Mouse (Mus musculus) CD8-positive naive resting alpha-beta T cell, adult 2 months (primary cell): Measurements from ENCODE around the gene Cald1.

Experiments
- DNase-seq, 2 experiments: peaks; one replicate each; pipeline ENCODE4 v3.0.0; 2022; ENCODE audit warnings: low read depth in 2 of 2, low spot score in 2 of 2

The Cald1 gene

GRCm38 (mm10) chr6:34664749-34665148 lies 66.4 kb downstream of the Cald1 start:
- no peak for DNase-seq

DNA sequence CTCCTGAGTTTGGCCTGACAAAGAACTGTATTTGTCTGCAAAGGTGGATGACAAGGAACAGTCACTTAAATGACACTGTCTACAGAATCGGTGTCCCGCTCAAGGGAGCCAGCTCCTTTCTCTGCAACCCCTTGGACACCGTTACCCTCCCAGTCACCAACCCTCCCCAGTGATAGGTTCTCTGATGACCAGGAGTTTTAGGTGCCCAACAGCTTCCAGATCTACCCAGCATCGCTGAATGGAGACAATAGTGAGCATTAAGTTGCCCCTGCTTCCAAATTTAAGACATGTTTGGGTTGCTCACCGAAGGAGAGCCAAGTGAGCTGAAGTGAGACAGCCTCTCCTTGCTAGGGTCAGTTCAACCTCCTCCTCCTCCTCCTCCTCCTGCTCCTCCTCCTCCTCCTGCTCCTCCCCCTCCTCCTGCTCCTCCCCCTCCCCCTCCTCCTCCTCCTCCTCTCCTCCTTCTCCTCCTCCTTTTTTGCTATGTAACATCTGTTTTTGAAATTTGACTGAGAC lies 70.5 kb downstream of the Cald1 start:
- DNase-seq = no peak

DNA sequence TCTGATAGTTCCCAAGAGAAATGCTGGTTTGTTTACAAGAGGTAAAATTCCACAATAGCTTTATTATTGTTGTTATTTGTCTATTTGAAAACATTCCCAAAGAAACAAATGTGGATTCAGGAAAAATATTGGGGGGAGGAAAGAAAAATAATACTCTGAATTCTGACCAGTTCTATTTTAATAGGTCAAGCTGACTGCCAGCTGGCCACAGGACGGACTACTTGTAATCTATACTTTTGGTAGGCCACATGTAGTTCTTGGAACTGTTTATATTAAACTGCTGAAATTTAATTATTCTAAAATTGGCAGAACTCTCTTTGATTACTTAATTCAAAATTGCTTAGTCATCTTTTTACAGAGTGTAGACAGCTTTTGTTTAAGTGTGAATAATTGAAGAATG lies 73.1 kb downstream of the Cald1 start:
- DNase-seq = no peak

DNA sequence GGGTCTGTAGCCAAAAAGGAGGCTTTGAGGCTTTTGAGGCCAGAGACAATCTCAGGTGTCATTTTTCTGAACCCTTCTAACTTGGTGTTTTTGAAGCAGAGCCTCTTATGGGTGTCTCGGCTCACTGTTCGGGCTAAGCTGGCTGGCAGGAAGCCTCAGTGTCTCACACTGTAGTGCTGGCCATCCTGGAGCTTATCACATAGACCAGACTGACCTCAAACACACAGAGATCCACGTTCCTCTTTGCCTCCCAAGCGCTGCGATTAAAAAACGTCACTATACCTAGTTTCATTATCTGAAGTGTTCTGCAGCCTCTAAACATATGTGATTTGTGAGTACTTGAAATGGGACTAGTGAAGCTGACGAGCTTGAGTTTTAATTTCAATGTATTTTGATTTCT lies 76.1 kb downstream of the Cald1 start:
- DNase-seq = no peak

DNA sequence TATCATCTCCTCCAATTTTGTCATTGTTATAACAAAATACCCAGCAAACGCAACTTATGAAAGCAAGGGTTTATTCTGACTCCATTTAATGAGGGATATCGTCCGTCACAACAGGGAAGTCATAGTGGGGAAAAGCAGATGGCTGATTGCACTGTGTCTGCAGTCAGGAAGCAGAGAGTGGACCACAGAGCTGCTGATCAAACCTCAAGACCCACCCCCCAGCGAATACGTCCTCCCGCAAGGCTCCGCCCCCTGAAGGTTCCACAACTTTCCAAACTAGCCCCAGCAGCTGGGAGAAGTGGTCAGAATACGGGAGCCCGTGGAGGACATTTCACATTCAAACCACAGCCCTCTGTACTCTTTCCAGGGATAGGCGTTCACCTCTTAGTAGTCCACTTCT lies 76.6 kb downstream of the Cald1 start:
- no peak for DNase-seq

DNA sequence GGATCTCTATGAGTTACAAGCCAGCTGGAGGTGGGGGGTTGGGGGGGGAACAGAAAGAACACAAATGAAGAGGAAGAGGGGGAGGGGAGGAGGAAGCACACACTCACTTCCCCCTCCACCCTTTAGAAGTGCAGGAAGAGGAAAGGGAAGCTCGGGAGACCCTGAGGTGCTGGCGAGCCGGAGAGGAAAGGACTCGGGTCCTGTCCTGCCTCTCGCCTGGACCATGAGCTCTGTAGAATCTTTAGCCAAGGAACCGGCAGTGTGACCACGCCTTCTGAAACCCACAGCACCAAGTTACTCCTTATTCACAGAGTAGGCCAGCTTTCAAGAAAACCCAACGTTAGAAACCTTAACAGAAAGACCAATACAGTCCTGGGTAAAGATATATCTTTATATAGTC lies 83.8 kb downstream of the Cald1 start:
- DNase-seq = no peak

- no peak for DNase-seq
Observed at GRCm38 (mm10) chr6:34684886-34685285, 86.6 kb downstream of the Cald1 start.

- no peak for DNase-seq
Observed at GRCm38 (mm10) chr6:34688971-34689370, 90.7 kb downstream of the Cald1 start.

GRCm38 (mm10) chr6:34691416-34691815 lies 93.1 kb downstream of the Cald1 start:
- no peak for DNase-seq

- no peak for DNase-seq
Observed at GRCm38 (mm10) chr6:34694096-34694495, 95.8 kb downstream of the Cald1 start.

- no peak for DNase-seq
Observed at GRCm38 (mm10) chr6:34703421-34704120, 105.3 kb downstream of the Cald1 start.

GRCm38 (mm10) chr6:34707521-34707920 lies 109.2 kb downstream of the Cald1 start:
- DNase-seq = no peak

GRCm38 (mm10) chr6:34708650-34709265 lies 110.5 kb downstream of the Cald1 start:
- DNase-seq = no peak

- DNase-seq = no peak
Observed at GRCm38 (mm10) chr6:34709289-34709688, 111.0 kb downstream of the Cald1 start.

DNA sequence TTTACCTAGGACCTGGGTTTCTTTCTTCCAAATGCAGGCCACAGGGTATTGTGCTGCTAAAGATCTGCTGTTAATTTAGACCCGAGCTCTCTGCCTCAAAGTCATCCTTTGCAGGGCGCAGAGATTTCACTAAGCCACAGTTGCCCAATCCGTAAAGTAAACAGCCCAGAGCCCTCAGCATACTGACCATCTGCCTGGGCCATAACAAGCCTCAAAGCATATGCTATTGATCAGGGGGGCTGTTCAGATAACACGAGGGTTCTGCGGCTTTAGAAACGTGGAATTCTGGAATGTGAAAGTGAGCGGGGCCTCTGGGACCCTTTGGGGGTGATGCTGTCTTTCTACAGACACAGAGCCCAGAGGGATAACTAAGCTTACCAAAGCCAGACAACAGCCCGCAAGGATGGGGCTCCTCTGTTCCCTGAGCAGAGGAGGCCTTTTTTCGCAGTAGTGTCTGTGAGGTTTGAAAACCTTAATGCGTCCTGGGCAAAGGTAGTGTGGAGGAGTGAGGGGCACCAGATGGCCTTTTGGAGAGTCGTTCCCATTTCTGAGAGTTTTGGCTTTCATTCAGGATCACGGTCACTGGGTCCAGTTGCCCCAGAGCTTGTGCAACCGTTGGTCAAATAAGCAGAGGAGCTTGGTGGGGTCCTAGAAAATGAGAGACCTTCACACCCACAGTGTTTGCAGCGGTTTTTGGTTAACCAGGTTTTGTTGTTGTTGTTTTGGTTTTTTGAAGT lies 111.8 kb downstream of the Cald1 start:
- DNase-seq = no peak

- no peak for DNase-seq
Observed at GRCm38 (mm10) chr6:34710848-34711247, 112.5 kb downstream of the Cald1 start.

- DNase-seq = no peak
Observed at GRCm38 (mm10) chr6:34711620-34712019, 113.3 kb downstream of the Cald1 start.

- DNase-seq = no peak
Observed at GRCm38 (mm10) chr6:34713169-34713568, 114.9 kb downstream of the Cald1 start.

- no peak for DNase-seq
Observed at GRCm38 (mm10) chr6:34713777-34714176, 115.5 kb downstream of the Cald1 start.

DNA sequence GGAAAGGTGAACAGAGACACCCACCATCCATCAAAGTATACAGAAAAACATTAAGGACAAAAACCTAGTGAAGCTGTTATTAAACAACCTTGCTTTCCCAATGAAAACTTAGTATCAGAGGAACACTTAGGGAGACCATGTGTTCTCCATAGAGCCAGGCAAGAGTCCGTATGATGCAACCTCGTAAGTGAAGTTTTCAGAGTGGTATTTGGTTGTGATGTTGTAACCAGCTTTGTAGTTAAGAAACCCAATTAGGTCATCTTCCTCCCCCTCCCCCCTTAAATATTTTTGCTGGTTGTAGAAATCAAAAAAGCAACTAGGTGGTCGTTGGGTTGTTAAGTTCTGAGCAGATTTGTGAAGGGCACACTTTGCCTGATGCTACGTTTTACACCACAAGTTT lies 116.3 kb downstream of the Cald1 start:
- no peak for DNase-seq

DNA sequence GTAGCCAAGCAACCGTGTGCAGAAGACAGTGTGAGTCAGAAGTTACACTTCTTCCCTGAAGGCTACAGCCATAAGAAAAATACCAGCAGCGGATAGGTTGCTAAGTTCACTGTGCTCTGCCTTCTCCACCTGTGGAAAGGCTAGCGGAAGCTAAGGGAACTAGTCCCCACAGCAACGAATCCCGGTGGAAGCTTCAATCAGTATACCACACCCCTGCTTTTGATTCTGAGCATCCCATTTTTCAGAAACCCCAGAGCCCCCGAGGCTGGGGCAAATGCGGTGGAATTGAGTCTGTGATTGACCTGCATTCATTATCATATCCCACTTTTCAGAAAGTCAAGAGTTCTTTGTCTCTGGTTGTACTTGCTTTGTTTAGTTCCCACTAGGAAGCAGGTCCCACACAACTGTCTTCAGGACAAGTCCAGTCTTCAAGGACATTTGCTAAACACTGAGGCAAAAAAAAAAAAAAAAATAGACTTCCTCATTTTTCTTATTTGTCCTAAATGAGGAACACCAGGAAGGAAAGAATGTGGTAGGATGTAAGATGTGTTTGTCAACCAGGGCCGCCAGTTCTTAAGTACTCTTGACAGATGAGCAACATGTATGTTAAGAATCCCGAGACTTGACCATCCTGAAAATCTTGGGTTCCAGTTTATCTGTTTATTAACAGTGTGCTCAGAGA lies 118.0 kb downstream of the Cald1 start:
- no peak for DNase-seq
